Mouse (Mus musculus) limb, embryonic 15.5 days (tissue): ENCODE data around the gene Rgs13. TPM values are rescaled to one million over a fixed set of nuclear protein-coding genes. Genes with fewer than 3 reads are reported as not detected.

Source experiments
- ATAC-seq: fragments of 200-750 bp; cut with Nextera tagmentation; 2 replicates; pipeline ENCODE4 v1.8.0; 2017; ENCODE audit warnings: low read depth, moderate TSS enrichment; ENCODE audit not compliant: insufficient number of reproducible peaks, low FRiP score, low TSS enrichment
- H3K27ac ChIP-seq: fragments of 300-500 bp; sonication (generic); 2 replicates; pipeline ENCODE4 v1.5.1; 2015; ENCODE audit warnings: moderate library complexity, mild to moderate bottlenecking, inconsistent platforms
- H3K27me3 ChIP-seq: fragments of 300-500 bp; sonication (generic); 2 replicates; pipeline ENCODE4 v1.6.1; 2015; ENCODE audit warnings: inconsistent platforms
- H3K36me3 ChIP-seq: fragments of 300-500 bp; sonication (generic); 2 replicates; pipeline ENCODE4 v1.6.1; 2015; ENCODE audit warnings: inconsistent platforms
- H3K4me1 ChIP-seq: fragments of 300-500 bp; sonication (generic); 2 replicates; pipeline ENCODE4 v1.6.1; 2015; ENCODE audit warnings: inconsistent platforms
- H3K4me2 ChIP-seq: fragments of 300-500 bp; sonication (generic); 2 replicates; pipeline ENCODE4 v1.6.1; 2015; ENCODE audit warnings: mild to moderate bottlenecking, inconsistent platforms
- H3K4me3 ChIP-seq: fragments of 300-500 bp; sonication (generic); 2 replicates; pipeline ENCODE4 v1.5.1; 2015; ENCODE audit warnings: mild to moderate bottlenecking, inconsistent platforms
- H3K9ac ChIP-seq: fragments of 300-500 bp; sonication (generic); 2 replicates; pipeline ENCODE4 v1.6.1; 2015; ENCODE audit warnings: inconsistent platforms
- H3K9me3 ChIP-seq: fragments of 300-500 bp; sonication (generic); 2 replicates; pipeline ENCODE4 v1.6.1; 2016; ENCODE audit warnings: inconsistent platforms
- WGBS: fragments of 180-500 bp; shearing (Covaris S2); methylation state at CpG from one replicate; pipeline ENCODE4 v1.1.7; 2015; 5-methylcytosine and 5-hydroxymethylcytosine counted together
- polyA plus RNA-seq: library from polyadenylated mRNA; unstranded; fragments of >200 nt; fragmentation: Nextera tagmentation; extraction: Ambion mirVana; gene quantifications from 2 replicates; pipeline ENCODE4 v1.2.1, GENCODE M21; 2015

The Rgs13 gene
- polyA plus RNA-seq = 1.2 and 1.7 TPM in 2 replicates

DNA sequence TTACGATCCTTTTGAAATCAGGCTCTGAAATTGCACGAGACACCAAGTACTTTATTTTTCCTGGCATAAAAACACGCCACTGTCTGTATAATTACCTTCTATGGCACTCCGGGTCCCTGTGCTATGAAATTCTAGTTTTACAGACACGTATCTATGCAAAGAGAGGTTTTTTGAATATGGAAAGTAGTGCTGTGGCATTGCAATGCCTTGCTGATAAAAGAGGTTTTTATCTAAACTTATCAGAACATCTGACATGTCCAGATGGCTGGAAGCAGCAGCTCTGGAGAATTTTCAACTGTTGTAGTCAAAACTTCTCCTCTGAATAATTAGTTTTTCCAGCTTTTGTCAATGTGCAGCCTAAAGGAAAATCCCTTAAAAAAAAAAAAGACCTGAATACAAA lies at the start of gene Rgs13:
Gene Rgs13 (minus strand): TSS at position 207 of the 400 bp plus-strand sequence.
- Histone ChIP-seq H3K4me2 (no peak within 1 kb of the TSS), H3K9me3 (no peaks in the 10 kb centered on the region), H3K4me3 (no peak within 1 kb of the TSS), H3K9ac (no peak within 1 kb of the TSS), H3K27me3 (no peaks in the 10 kb centered on the region), H3K36me3 (no peaks in the 10 kb centered on the region), H3K27ac (no peak within 1 kb of the TSS), H3K4me1 (no peaks in the 10 kb centered on the region)
- ATAC-seq = no peak
- WGBS = 68% methylated on average over 5 of the region's 5 CpGs

DNA sequence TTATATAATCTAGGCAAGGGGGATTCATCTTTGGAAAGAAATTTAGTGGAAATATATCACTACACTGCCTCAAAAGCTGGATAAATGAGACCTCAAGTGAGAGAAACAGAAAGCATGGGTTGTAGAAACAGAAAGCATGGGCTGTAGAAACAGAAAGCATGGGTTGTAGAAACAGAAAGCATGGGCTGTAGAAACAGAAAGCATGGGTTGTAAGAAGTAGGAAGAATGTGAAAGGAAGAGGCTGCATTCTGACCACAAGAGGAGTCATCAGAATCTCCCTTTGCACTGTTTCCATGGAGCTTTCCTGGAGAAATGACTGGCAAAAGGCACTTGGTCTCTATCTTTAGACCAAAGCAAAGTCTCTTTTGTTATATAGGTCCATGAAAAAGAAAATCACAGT lies 38.1 kb upstream of the Rgs13 start:
- Histone ChIP-seq H3K4me3 (no peak overlapping the region), H3K27me3 (no peaks in the 10 kb centered on the region), H3K36me3 (no peaks in the 10 kb centered on the region), H3K9me3 (no peaks in the 10 kb centered on the region), H3K27ac (no peak overlapping the region), H3K4me2 (no peak overlapping the region), H3K9ac (no peak overlapping the region), H3K4me1 (no peaks in the 10 kb centered on the region)
- ATAC-seq = no peak

DNA sequence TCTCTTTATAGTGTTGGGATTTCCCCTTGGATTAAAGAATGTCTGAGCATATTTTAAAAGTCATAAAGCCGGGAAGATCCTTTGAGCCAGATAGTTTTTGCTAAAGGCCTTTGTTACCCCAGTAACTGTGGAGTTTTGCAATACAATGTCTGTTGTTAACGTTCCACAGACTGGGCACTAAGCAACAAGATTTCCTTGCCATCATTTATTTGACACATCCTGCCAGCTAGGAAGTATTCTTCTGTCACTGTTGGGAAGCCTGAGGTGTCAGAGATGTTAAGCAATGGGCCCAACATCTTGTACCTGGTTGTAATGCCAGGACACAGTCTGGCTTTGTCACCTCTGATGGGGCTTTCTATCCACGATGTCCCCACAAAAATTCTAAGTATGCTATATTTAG lies 33.7 kb upstream of the Rgs13 start:
- no peaks in the 10 kb centered on the region for H3K9me3 ChIP-seq
- no peak overlapping the region for H3K4me2 ChIP-seq
- no peak overlapping the region for H3K27ac ChIP-seq
- H3K27me3 ChIP-seq = no peaks in the 10 kb centered on the region
- no peak for ATAC-seq
- H3K36me3 ChIP-seq = no peaks in the 10 kb centered on the region
- H3K9ac ChIP-seq = no peak overlapping the region
- H3K4me3 ChIP-seq = no peak overlapping the region
- no peaks in the 10 kb centered on the region for H3K4me1 ChIP-seq
- 61% methylated on average over 3 of the region's 3 CpGs for WGBS

DNA sequence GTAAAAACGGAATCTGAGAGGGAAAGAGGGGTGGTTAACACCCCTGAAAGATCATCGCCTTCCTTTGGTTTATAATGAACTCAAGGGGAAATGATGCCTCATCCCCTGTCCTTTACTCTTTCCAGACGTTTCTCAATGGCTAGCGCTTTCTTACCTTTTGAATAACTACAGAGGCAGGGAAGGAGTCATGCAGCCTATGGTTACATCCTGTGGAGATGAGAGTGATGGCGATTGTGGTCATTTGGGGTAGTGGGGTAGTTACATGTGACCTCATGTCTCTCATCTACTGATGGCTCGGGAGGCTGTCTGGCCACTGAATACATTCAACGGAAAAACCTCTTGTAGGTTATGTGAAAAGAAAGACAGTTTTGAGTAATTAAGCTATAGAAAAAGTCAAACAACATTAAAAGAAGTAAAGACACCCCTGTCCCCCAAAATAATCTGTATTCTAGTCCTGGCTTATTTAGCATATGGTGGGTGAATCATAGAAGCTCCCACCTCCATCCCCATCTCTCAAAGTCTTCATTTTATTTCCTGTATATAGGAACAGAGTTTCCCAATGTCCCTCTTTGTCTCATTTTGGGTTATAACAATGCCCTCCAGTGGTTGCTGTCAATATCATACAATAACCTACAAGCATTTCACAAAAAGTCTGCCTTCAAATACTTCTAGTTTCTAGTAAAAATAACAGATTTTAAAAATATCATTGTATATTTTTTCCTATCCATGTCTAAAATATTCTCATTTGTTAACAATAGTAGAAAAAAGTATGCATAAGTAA lies 29.3 kb upstream of the Rgs13 start:
- no peak overlapping the region for H3K4me2 ChIP-seq
- ATAC-seq = no peak
- H3K27me3 ChIP-seq = no peaks in the 10 kb centered on the region
- no peaks in the 10 kb centered on the region for H3K36me3 ChIP-seq
- H3K9ac ChIP-seq = no peak overlapping the region
- H3K9me3 ChIP-seq = no peaks in the 10 kb centered on the region
- no peak overlapping the region for H3K4me3 ChIP-seq
- WGBS = 67% methylated on average over 7 of the region's 7 CpGs
- no peak overlapping the region for H3K27ac ChIP-seq
- H3K4me1 ChIP-seq = no peaks in the 10 kb centered on the region

DNA sequence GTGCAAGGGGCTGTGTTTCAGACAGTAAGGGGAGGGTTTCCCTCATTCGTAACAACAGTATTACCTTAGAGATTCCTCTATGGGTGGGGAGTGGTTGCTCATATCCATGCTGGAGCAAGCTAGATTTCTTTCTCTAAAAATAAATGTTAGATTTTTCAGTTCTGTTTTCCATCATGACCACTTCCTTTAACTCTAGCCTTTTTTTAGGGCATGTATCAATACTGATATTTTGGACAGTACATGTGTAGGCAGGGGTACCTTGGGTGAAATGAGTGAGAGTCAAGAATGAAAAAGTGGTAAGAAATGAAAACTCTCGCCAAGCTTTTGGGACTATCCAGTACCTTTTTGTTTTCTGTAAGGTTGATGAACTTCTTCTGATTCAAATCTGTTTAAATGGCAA lies 27.6 kb upstream of the Rgs13 start:
- Histone ChIP-seq H3K27me3 (no peaks in the 10 kb centered on the region), H3K4me1 (no peaks in the 10 kb centered on the region), H3K4me3 (no peak overlapping the region), H3K27ac (no peak overlapping the region), H3K4me2 (no peak overlapping the region), H3K9ac (no peak overlapping the region), H3K36me3 (no peaks in the 10 kb centered on the region), H3K9me3 (no peaks in the 10 kb centered on the region)
- ATAC-seq = no peak
- 88% methylated on average over 2 of the region's 2 CpGs for WGBS

DNA sequence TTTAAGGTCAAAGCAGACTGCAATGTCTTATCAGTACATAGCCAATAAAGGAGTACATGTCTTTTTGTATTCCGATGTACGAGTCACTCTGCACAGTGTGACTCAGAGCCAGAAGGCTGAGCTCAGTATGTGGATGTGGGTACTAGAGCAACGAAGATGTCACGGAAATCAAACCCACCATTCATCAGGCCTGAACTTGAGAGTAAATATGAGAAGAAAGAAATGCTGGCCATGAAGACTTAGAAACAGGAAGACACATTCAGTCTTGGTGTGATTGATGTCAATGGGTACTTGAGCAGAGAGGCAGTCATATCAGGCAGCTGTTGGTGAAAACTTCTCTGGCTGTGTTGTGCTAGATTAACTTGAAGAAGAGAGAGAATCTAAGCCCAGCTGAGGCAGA lies 25.8 kb upstream of the Rgs13 start:
- H3K27ac ChIP-seq = no peak overlapping the region
- H3K36me3 ChIP-seq = no peaks in the 10 kb centered on the region
- WGBS = 82% methylated on average over 4 of the region's 4 CpGs
- no peak for ATAC-seq
- H3K4me1 ChIP-seq = no peaks in the 10 kb centered on the region
- H3K27me3 ChIP-seq = no peaks in the 10 kb centered on the region
- H3K9me3 ChIP-seq = no peaks in the 10 kb centered on the region
- H3K4me2 ChIP-seq = no peak overlapping the region
- no peak overlapping the region for H3K4me3 ChIP-seq
- no peak overlapping the region for H3K9ac ChIP-seq

DNA sequence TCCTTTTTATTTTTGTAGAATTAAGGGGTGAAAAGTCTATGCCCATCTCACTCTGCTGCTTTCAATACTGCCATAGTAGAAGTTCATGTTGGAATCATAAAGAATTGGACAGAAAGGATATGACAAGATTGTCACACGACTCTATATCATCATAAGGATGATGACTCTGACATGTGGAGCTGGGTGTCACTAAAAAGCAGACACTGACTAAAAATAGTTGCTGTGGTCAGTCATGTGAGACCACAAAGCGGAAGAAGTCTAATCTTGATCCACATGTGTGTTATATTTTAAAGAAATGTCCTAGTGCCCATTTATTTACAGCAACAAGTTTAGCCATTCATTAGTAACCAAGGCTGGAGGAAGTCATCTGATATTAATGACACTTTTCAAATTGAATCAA lies 23.3 kb upstream of the Rgs13 start:
- H3K27ac ChIP-seq = no peak overlapping the region
- no peaks in the 10 kb centered on the region for H3K4me1 ChIP-seq
- H3K4me2 ChIP-seq = no peak overlapping the region
- ATAC-seq = no peak
- WGBS = 60% methylated on average over 2 of the region's 2 CpGs
- no peak overlapping the region for H3K4me3 ChIP-seq
- H3K9me3 ChIP-seq = no peaks in the 10 kb centered on the region
- no peak overlapping the region for H3K9ac ChIP-seq
- no peaks in the 10 kb centered on the region for H3K27me3 ChIP-seq
- no peaks in the 10 kb centered on the region for H3K36me3 ChIP-seq

DNA sequence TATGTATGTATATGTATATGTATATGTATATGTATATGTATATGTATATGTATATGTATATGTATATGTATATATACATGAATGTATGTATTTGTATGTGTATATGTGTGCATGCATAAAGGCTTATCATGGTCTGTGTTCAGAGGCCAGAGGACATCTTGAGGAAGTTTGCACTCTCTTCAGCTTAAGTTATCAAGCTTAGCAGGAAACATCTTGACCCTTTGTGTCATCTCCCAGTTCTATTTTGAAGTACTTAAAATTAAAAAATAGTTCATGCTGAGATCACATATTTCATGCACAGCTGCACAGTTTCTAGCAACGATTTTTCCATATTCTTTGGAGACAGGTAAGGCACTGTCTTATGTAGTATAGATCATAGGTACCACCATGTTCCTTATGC lies 22.4 kb upstream of the Rgs13 start:
- H3K4me3 ChIP-seq = no peak overlapping the region
- 60% methylated on average over 1 of the region's 1 CpGs for WGBS
- no peaks in the 10 kb centered on the region for H3K27me3 ChIP-seq
- H3K4me2 ChIP-seq = no peak overlapping the region
- H3K36me3 ChIP-seq = no peaks in the 10 kb centered on the region
- no peaks in the 10 kb centered on the region for H3K9me3 ChIP-seq
- H3K9ac ChIP-seq = no peak overlapping the region
- ATAC-seq = no peak
- H3K27ac ChIP-seq = no peak overlapping the region
- H3K4me1 ChIP-seq = no peaks in the 10 kb centered on the region

DNA sequence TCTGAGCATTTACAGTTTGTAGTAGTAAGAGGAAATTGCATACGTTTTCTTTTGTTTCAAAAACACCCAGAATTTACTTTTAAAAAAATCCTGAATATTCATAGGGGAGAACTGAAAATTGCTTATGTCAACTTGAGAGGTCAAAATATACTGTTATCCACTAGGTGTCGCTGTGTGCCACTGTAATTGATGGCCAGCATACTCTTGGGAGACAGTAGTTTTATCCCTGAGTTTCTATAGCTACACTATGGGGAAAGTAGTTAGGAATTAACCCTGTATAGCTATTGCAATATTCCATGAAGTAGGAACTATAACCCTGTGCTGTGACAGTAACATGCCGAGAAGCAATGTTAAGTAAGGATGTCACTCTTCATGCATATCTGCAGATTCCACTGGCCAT lies 20.5 kb upstream of the Rgs13 start:
- Histone ChIP-seq H3K27me3 (no peaks in the 10 kb centered on the region), H3K9ac (no peak overlapping the region), H3K4me1 (no peaks in the 10 kb centered on the region), H3K4me2 (no peak overlapping the region), H3K9me3 (no peaks in the 10 kb centered on the region), H3K36me3 (no peaks in the 10 kb centered on the region), H3K27ac (no peak overlapping the region), H3K4me3 (no peak overlapping the region)
- no peak for ATAC-seq
- 29% methylated on average over 3 of the region's 3 CpGs for WGBS

DNA sequence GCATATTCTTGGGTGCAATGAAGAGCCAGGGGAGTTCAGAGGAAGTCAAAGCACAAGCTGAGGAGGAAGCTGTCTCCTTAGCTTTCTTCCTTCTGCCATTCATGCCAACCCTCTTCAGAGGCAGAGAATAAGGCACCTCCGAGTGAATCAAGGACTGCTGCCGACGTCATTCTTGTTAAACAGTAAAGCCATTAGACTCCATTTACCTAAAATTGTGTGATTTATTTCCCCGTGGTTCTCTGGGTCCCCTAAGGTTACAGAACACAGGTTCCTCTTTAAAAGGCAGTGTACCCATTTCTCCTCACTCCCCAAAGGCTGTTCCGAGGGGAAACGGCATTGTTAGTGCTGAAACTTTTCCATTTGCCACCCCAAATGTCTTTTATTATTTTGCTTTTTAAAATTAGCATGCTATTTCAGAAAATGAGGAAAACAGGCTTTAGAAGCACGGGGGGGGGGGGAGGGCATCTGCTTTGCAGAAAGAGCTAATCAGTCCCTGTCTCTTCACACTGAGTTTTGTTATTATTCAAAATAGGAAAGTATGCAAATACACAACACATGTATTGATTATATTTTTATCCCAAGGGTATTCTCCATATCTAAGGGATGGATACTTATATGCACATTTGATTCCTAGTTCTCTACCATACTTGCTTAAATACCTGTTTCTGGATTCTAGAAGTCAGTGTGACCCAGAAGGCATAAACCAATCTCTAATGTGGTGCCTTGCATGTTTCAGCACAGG lies 9.7 kb upstream of the Rgs13 start:
- Histone ChIP-seq H3K4me1 (no peaks in the 10 kb centered on the region), H3K4me2 (no peak overlapping the region), H3K4me3 (no peak overlapping the region), H3K9ac (no peak overlapping the region), H3K36me3 (no peaks in the 10 kb centered on the region), H3K27me3 (no peaks in the 10 kb centered on the region), H3K9me3 (no peaks in the 10 kb centered on the region), H3K27ac (no peak overlapping the region)
- no peak for ATAC-seq
- WGBS = 45% methylated on average over 7 of the region's 7 CpGs

DNA sequence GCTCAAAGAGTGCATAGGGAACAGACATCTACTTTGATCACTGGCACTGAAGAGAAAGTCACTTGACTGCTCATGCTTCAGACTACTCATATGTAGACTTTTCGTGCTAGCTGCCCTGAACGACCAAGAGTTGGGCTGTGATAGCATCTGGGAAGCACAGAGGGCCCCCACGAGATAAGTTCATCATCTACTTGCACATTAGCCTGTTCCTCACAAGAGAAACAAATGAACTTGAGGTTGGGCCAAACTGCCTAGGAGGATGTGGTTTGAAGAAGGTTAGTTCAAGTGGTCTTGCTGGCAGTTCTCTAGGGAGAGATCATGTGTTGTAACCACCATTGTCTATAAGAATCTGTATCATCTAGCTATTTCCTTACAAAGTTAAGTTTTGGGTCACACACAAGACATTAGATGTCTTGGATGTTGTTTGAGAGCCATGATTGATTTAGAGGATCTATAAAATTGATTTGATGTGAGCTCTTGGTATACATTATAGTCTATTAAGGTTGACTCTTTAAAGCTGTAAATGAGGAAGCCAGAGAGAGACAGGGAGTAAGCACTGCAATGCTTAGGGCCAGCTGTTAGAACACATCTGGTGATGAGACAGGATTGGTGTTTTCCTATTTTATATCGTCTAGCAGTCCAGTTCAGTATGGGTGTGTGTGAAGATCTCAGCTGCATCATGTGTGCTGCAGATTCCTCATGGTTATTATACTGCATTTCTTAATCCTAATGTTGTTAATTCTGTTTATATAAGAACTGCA lies 8.0 kb upstream of the Rgs13 start:
- H3K9ac ChIP-seq = no peak overlapping the region
- ATAC-seq = no peak
- H3K9me3 ChIP-seq = no peaks in the 10 kb centered on the region
- H3K4me1 ChIP-seq = no peaks in the 10 kb centered on the region
- no peak overlapping the region for H3K27ac ChIP-seq
- no peak overlapping the region for H3K4me3 ChIP-seq
- H3K27me3 ChIP-seq = no peaks in the 10 kb centered on the region
- H3K4me2 ChIP-seq = no peak overlapping the region
- H3K36me3 ChIP-seq = no peaks in the 10 kb centered on the region
- 54% methylated on average over 4 of the region's 4 CpGs for WGBS

DNA sequence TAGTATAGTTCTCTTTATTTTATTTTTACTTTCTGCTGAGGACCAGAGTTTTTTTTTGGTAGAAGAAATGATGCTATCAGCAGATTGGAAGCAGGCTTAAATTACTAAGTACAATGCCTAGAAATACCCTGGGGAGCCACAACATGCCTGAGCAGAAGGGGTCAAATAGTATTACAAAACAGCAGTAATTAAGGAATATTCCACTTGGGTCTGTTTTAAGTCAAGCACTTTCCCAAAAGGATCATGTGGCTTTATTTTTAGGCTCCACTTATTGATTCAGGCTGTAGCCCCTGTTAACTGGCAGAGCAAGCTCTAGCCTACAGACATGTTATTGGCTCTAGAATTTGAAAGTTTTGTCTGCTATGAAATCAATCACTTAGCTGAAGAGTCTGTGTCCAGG lies 6.5 kb upstream of the Rgs13 start:
- no peaks in the 10 kb centered on the region for H3K27me3 ChIP-seq
- no peaks in the 10 kb centered on the region for H3K36me3 ChIP-seq
- no peak for ATAC-seq
- H3K4me2 ChIP-seq = no peak overlapping the region
- no peak overlapping the region for H3K4me3 ChIP-seq
- H3K9ac ChIP-seq = no peak overlapping the region
- H3K27ac ChIP-seq = no peak overlapping the region
- H3K4me1 ChIP-seq = no peaks in the 10 kb centered on the region
- no peaks in the 10 kb centered on the region for H3K9me3 ChIP-seq
